ENCODE assay signal across 20 mouse cellular contexts in the genomic region with DNA sequence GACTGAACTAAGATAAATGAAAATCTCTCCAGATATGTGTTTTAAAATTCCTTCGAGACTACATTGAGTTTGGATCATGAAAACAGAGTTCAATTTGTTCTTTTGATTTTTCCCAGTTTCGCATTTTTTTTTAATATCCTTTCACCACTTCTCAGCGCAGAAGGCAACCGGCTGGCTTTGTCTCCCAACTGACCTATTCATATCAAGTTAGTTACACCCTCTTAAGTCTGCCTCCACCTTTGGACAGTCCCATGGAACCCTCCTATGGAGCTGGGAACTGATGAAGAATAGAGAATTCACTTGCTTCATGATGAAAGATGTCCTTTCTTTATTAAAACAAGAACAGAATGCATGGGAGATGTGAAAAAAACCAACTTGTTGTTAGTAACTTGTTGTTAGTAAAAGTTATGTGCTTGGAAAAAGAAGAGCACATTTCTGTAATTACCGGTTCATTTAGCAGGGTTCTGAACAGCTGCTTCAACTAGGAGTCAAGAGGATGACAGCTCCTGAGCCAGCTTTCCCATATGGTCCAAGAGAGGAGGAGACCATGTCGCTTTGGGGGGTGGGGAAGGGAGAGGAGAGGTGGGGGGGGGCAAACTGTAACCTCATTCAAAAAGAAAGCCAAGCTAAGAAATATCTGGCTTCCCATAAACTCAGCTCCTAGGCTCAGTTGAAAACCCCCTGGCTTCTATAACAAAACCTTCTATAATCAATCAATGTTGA.
DNase-seq lines count a peak whose midpoint lies in the region; ATAC-seq and TF ChIP-seq lines count a peak whose summit lies in the region.
"Had no signal": no experiment of that assay in that cellular context is flagged by ENCODE, and none has a peak within 500 bp of the region (broad histone marks: within the 10 kb centered on the region; RNA-seq: fewer than 3 reads in every experiment).

No protein-coding gene starts in this region.

- 36% methylated on average over 6 of the region's 6 CpGs for WGBS in hindbrain, postnatal 0 days
- WGBS in hindbrain, embryonic 10.5 days = 62% methylated on average over 6 of the region's 6 CpGs
- 55% methylated on average over 6 of the region's 6 CpGs for WGBS in neural tube, embryonic 11.5 days
- 36% methylated on average over 6 of the region's 6 CpGs for WGBS in neural tube, embryonic 15.5 days

- no peak for TF ChIP-seq CTCF in hindbrain, postnatal 0 days (IDR thresholded peaks at IDR 0.05; ENCODE audit: low read depth)

- H3K9me3 ChIP-seq in hindbrain, postnatal 0 days (ENCODE audit: low read length) = no peaks in the 10 kb centered on the region
- H3K9me3 ChIP-seq in hindbrain, embryonic 10.5 days = no peaks in the 10 kb centered on the region
- no peaks in the 10 kb centered on the region for H3K9me3 ChIP-seq in neural tube, embryonic 11.5 days (ENCODE audit: control insufficient read depth, low read length)
- no peaks in the 10 kb centered on the region for H3K9me3 ChIP-seq in neural tube, embryonic 15.5 days (replicated peaks)
- H3K9me3 ChIP-seq: forebrain, embryonic 13.5 days; kidney, embryonic 15.5 days had no signal

- H3K4me2 ChIP-seq in hindbrain, postnatal 0 days (ENCODE audit: low read depth, low read length) = no peak overlapping the region
- H3K4me2 ChIP-seq in neural tube, embryonic 11.5 days (ENCODE audit: low read depth) = no peak overlapping the region
- no peak overlapping the region for H3K4me2 ChIP-seq in neural tube, embryonic 15.5 days
- H3K4me2 ChIP-seq: forebrain, embryonic 13.5 days; kidney, embryonic 15.5 days had no signal

- H3K27me3 ChIP-seq in hindbrain, postnatal 0 days (ENCODE audit: insufficient read depth, low read length) = no peaks in the 10 kb centered on the region
- H3K27me3 ChIP-seq in hindbrain, embryonic 10.5 days (ENCODE audit: insufficient read depth, poor library complexity, severe bottlenecking) = no peaks in the 10 kb centered on the region
- H3K27me3 ChIP-seq in neural tube, embryonic 11.5 days (ENCODE audit: control insufficient read depth, insufficient read depth, low read length) = no peaks in the 10 kb centered on the region
- H3K27me3 ChIP-seq in neural tube, embryonic 15.5 days (replicated peaks) = no peaks in the 10 kb centered on the region
- H3K27me3 ChIP-seq: forebrain, embryonic 13.5 days; kidney, embryonic 15.5 days had no signal

- no peak overlapping the region for H3K27ac ChIP-seq in hindbrain, postnatal 0 days
- no peak overlapping the region for H3K27ac ChIP-seq in hindbrain, embryonic 10.5 days
- no peak overlapping the region for H3K27ac ChIP-seq in neural tube, embryonic 11.5 days (ENCODE audit: low read depth, low read length)
- no peak overlapping the region for H3K27ac ChIP-seq in neural tube, embryonic 15.5 days (replicated peaks)
- H3K27ac ChIP-seq: forebrain, embryonic 13.5 days; gastrocnemius, adult 2 months; kidney, embryonic 15.5 days; stomach, postnatal 0 days had no signal

- DNase-seq in heart, adult 9 months (ENCODE audit: low spot score in 2 of 2) = peak; percentile 30 to 43
- no peak for DNase-seq in heart, postnatal 14 days
- DNase-seq in hindbrain, postnatal 0 days (ENCODE audit: low spot score) = peak; percentile 58
- DNase-seq in hindbrain, embryonic 10.5 days (ENCODE audit: low spot score) = no peak
- DNase-seq in neural tube, embryonic 11.5 days (ENCODE audit: low spot score) = no peak
- no peak for DNase-seq in frontal cortex, adult 2 months (ENCODE audit: extremely low spot score in 1 of 2, low spot score in 1 of 2)
- DNase-seq: adrenal gland, adult 2 months; cerebellum, adult 18-20 months; cerebellum, postnatal 36 days; gastrocnemius, adult 2 months; kidney, postnatal 4 days; lung, postnatal 4 days; right cerebral cortex, postnatal 14 days; thymus, adult 2 months; thymus, postnatal 4 days had no signal

- H3K4me3 ChIP-seq in hindbrain, postnatal 0 days (ENCODE audit: low read length) = no peak overlapping the region
- no peak overlapping the region for H3K4me3 ChIP-seq in hindbrain, embryonic 10.5 days
- H3K4me3 ChIP-seq in neural tube, embryonic 11.5 days (ENCODE audit: low read depth, low read length) = no peak overlapping the region
- H3K4me3 ChIP-seq in neural tube, embryonic 15.5 days (replicated peaks) = no peak overlapping the region
- H3K4me3 ChIP-seq: forebrain, embryonic 13.5 days; gastrocnemius, adult 2 months; kidney, embryonic 15.5 days had no signal

- no peak overlapping the region for H3K9ac ChIP-seq in hindbrain, postnatal 0 days (replicated peaks; ENCODE audit: low read length)
- no peak overlapping the region for H3K9ac ChIP-seq in neural tube, embryonic 11.5 days (ENCODE audit: low read length)
- no peak overlapping the region for H3K9ac ChIP-seq in neural tube, embryonic 15.5 days (replicated peaks)
- H3K9ac ChIP-seq: forebrain, embryonic 13.5 days; kidney, embryonic 15.5 days had no signal

- intact Hi-C loops in heart, postnatal 14 days (cut with DNase I) = no loop called here

- H3K36me3 ChIP-seq in hindbrain, postnatal 0 days (ENCODE audit: insufficient read depth, low read length) = no peaks in the 10 kb centered on the region
- no peaks in the 10 kb centered on the region for H3K36me3 ChIP-seq in hindbrain, embryonic 10.5 days
- no peaks in the 10 kb centered on the region for H3K36me3 ChIP-seq in neural tube, embryonic 11.5 days (ENCODE audit: control insufficient read depth, insufficient read depth, low read length)
- no peaks in the 10 kb centered on the region for H3K36me3 ChIP-seq in neural tube, embryonic 15.5 days
- H3K36me3 ChIP-seq: kidney, embryonic 15.5 days had no signal

- no peaks in the 10 kb centered on the region for H3K4me1 ChIP-seq in hindbrain, postnatal 0 days (ENCODE audit: insufficient read depth, low read length)
- peaks cover 20% of the 10 kb centered on the region for H3K4me1 ChIP-seq in hindbrain, embryonic 10.5 days (replicated peaks)
- peaks cover 4% of the 10 kb centered on the region; the same call in 1 of the 2 replicates for H3K4me1 ChIP-seq in neural tube, embryonic 11.5 days (ENCODE audit: control insufficient read depth, insufficient read depth, low read length)
- H3K4me1 ChIP-seq in neural tube, embryonic 15.5 days = no peaks in the 10 kb centered on the region
- H3K4me1 ChIP-seq: kidney, embryonic 15.5 days had no signal

- peak; percentile 74; the same call in 1 of the 2 replicates for ATAC-seq in hindbrain, postnatal 0 days
- ATAC-seq in neural tube, embryonic 11.5 days (ENCODE audit: insufficient read depth, low FRiP score, low TSS enrichment) = peak; percentile 43; the same call in 1 of the 2 replicates
- no peak for ATAC-seq in neural tube, embryonic 15.5 days (ENCODE audit: low FRiP score)
- ATAC-seq: forebrain, embryonic 13.5 days; intestine, postnatal 0 days had no signal

Comparison
In these comparisons a context has a peak if more than half of its experiments do, and no peak if none do; other contexts are left out.
1. DNase-seq: peak in heart, adult 9 months (2 of 2) and hindbrain, postnatal 0 days (single experiment); none in heart, postnatal 14 days (0 of 2), hindbrain, embryonic 10.5 days (single experiment), neural tube, embryonic 11.5 days (single experiment) and frontal cortex, adult 2 months (0 of 2).